ENCODE assay signal across 4 mouse cellular contexts in the genomic region with DNA sequence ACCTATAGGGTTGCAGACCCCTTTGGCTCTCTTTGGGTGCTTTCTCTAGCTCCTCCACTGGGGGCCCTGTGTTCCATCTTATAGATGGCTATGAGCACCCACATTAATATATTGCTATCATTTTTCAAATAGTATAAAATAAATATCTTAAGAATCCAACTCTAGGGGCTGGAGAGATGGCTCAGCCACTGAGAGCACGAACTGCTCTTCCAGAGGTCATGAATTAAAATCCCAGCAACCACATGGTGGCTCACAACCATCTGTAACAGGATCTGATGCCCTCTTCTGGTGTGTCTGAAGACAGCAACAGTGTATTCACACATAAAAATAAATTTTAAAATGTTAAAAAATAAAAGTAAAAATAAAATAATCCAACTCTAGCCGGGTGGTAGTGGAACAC. TPM values are rescaled to one million over a fixed set of nuclear protein-coding genes. Genes with fewer than 3 reads are reported as not detected.
"Had no signal": no experiment of that assay in that cellular context is flagged by ENCODE, and none has a peak within 500 bp of the region (broad histone marks: within the 10 kb centered on the region; RNA-seq: fewer than 3 reads in every experiment).

No protein-coding gene starts in this region.

RNA-seq across cellular contexts. Expression of gene Mgarp, which starts 51.5 kb away (rescaled TPM):
- total RNA-seq: megakaryocyte progenitor cell, adult 5-6 weeks had no signal
- polyA plus RNA-seq: lung, adult 2 months; lung, postnatal 0 days; macrophage had no signal
